Mouse (Mus musculus): ENCODE results near the gene Ociad2. TPM values are rescaled to one million over a fixed set of nuclear protein-coding genes. Genes with fewer than 3 reads are reported as not detected.
A peak's percentile ranks its signal among the peaks of the same experiment; 100 is the strongest.

Gene Ociad2
- polyA plus RNA-seq, 1 experiment from 2014 or later: 18.3 TPM

GRCm38 (mm10) chr5:73360240-73360639 lies 19.4 kb upstream of the Ociad2 start:
- no peaks in the 10 kb centered on the region for H3K9me3 ChIP-seq (ENCODE audit: control insufficient read depth, low read length)
- ATAC-seq (ENCODE audit: low FRiP score, low TSS enrichment) (no peak), DNase-seq (no peak)
- H3K9ac ChIP-seq (replicated peaks; ENCODE audit: low read length): no peak overlapping the region
- WGBS: 30% methylated on average over 12 of the region's 12 CpGs
- H3K4me3 ChIP-seq (replicated peaks; ENCODE audit: low read depth, low read length): no peak overlapping the region
- H3K27me3 ChIP-seq (ENCODE audit: control insufficient read depth, insufficient read depth, low read length): no peaks in the 10 kb centered on the region
- H3K4me1 ChIP-seq (ENCODE audit: control insufficient read depth, insufficient read depth, low read length): no peaks in the 10 kb centered on the region
- peak overlapping the region; percentile 28; the same call in 1 of the 2 replicates for H3K4me2 ChIP-seq (ENCODE audit: low read length)
- no peaks in the 10 kb centered on the region for H3K36me3 ChIP-seq (ENCODE audit: control insufficient read depth, insufficient read depth, low read length)
- H3K27ac ChIP-seq (replicated peaks; ENCODE audit: low read depth, low read length): no peak overlapping the region

- H3K36me3 ChIP-seq (ENCODE audit: control insufficient read depth, insufficient read depth, low read length): no peaks in the 10 kb centered on the region
- 34% methylated on average over 12 of the region's 12 CpGs for WGBS
- peak overlapping the region; percentile 28; the same call in 1 of the 2 replicates for H3K4me2 ChIP-seq (ENCODE audit: low read length)
- H3K4me1 ChIP-seq (ENCODE audit: control insufficient read depth, insufficient read depth, low read length): 0 out of 2 replicates have a peak, but pooled peaks cover 1% of the 10 kb centered on the region
- no peaks in the 10 kb centered on the region for H3K9me3 ChIP-seq (ENCODE audit: control insufficient read depth, low read length)
- DNase-seq (no peak), ATAC-seq (ENCODE audit: low FRiP score, low TSS enrichment) (no peak)
- no peak overlapping the region for H3K4me3 ChIP-seq (replicated peaks; ENCODE audit: low read depth, low read length)
- no peak overlapping the region for H3K9ac ChIP-seq (replicated peaks; ENCODE audit: low read length)
- no peak overlapping the region for H3K27ac ChIP-seq (replicated peaks; ENCODE audit: low read depth, low read length)
- no peaks in the 10 kb centered on the region for H3K27me3 ChIP-seq (ENCODE audit: control insufficient read depth, insufficient read depth, low read length)
Observed at GRCm38 (mm10) chr5:73359752-73360141, 18.9 kb upstream of the Ociad2 start.

DNA sequence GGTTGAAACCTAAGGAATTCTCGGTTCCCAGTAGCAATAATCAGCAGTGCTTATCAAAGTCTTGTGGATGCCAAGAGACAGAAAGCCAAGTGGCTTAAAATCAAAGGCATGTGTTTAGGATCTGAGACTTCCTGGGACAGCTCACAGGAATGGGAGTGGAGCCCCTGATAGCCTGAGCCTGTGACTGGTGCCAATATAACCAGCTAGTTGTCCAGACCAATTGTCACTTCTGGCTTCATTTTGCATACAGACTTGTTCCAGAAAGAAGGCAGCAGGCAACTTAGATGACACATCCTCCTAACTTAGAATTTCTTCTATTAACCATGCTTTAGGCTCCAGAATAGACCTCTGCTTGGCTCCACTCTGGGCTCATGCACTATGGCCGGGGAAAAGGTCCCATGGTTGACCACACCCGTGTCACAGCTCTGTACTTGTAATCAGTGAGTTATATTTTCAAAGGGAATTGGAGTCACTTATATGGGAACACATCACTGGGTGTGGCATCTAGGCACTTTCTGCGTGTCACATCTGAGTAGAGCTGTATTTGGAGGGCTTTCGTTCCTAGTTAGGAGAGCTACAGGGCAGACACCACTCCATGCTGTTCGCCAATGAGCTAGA lies 18.4 kb upstream of the Ociad2 start:
- no peaks in the 10 kb centered on the region for H3K9me3 ChIP-seq (ENCODE audit: control insufficient read depth, low read length)
- no peaks in the 10 kb centered on the region for H3K36me3 ChIP-seq (ENCODE audit: control insufficient read depth, insufficient read depth, low read length)
- no peak overlapping the region for H3K4me2 ChIP-seq (ENCODE audit: low read length)
- DNase-seq (no peak), ATAC-seq (ENCODE audit: low FRiP score, low TSS enrichment) (no peak)
- 0 out of 2 replicates have a peak, but pooled peaks cover 3% of the 10 kb centered on the region for H3K4me1 ChIP-seq (ENCODE audit: control insufficient read depth, insufficient read depth, low read length)
- 85% methylated on average over 6 of the region's 6 CpGs for WGBS
- H3K4me3 ChIP-seq (replicated peaks; ENCODE audit: low read depth, low read length): no peak overlapping the region
- no peaks in the 10 kb centered on the region for H3K27me3 ChIP-seq (ENCODE audit: control insufficient read depth, insufficient read depth, low read length)
- H3K27ac ChIP-seq (replicated peaks; ENCODE audit: low read depth, low read length): no peak overlapping the region
- H3K9ac ChIP-seq (replicated peaks; ENCODE audit: low read length): no peak overlapping the region

DNA sequence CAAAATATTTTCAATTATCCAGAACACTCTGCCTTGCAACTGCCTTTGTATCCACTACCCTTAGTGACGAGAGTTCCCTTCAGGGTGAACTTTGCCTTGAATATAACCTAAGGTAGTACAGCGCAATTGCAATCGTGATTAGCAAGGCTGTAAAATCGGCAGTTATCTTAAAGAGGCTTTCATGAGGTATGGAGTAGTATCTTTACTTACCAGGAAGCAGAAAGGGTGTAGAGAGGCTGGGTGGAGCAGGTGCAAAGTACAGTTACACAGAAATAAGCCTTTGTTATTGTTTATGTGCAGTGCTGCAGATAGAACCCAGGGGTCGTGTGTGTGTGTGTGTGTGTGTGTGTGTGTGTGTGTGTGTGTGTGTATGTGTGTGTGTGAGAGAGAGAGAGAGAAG lies 14.6 kb upstream of the Ociad2 start:
- Histone ChIP-seq H3K4me3 (replicated peaks; ENCODE audit: low read depth, low read length) (no peak overlapping the region), H3K4me1 (ENCODE audit: control insufficient read depth, insufficient read depth, low read length) (peaks cover 11% of the 10 kb centered on the region; the same call in 1 of the 2 replicates), H3K27ac (replicated peaks; ENCODE audit: low read depth, low read length) (no peak overlapping the region), H3K36me3 (ENCODE audit: control insufficient read depth, insufficient read depth, low read length) (no peaks in the 10 kb centered on the region), H3K9me3 (ENCODE audit: control insufficient read depth, low read length) (no peaks in the 10 kb centered on the region), H3K4me2 (ENCODE audit: low read length) (no peak overlapping the region), H3K27me3 (ENCODE audit: control insufficient read depth, insufficient read depth, low read length) (no peaks in the 10 kb centered on the region), H3K9ac (replicated peaks; ENCODE audit: low read length) (no peak overlapping the region)
- DNase-seq: no peak
- 69% methylated on average over 5 of the region's 5 CpGs for WGBS
- ATAC-seq (ENCODE audit: low FRiP score, low TSS enrichment): no peak

GRCm38 (mm10) chr5:73353978-73354377 lies 13.2 kb upstream of the Ociad2 start:
- DNase-seq: no peak
- Histone ChIP-seq H3K4me1 (ENCODE audit: control insufficient read depth, insufficient read depth, low read length) (peaks cover 11% of the 10 kb centered on the region; the same call in 1 of the 2 replicates), H3K36me3 (ENCODE audit: control insufficient read depth, insufficient read depth, low read length) (no peaks in the 10 kb centered on the region), H3K4me3 (replicated peaks; ENCODE audit: low read depth, low read length) (no peak overlapping the region), H3K27ac (replicated peaks; ENCODE audit: low read depth, low read length) (no peak overlapping the region), H3K27me3 (ENCODE audit: control insufficient read depth, insufficient read depth, low read length) (no peaks in the 10 kb centered on the region), H3K4me2 (ENCODE audit: low read length) (no peak overlapping the region), H3K9me3 (ENCODE audit: control insufficient read depth, low read length) (no peaks in the 10 kb centered on the region), H3K9ac (replicated peaks; ENCODE audit: low read length) (no peak overlapping the region)
- 43% methylated on average over 3 of the region's 3 CpGs for WGBS
- no peak for ATAC-seq (ENCODE audit: low FRiP score, low TSS enrichment)

GRCm38 (mm10) chr5:73353519-73353918 lies 12.7 kb upstream of the Ociad2 start:
- Histone ChIP-seq H3K9me3 (ENCODE audit: control insufficient read depth, low read length) (no peaks in the 10 kb centered on the region), H3K9ac (replicated peaks; ENCODE audit: low read length) (no peak overlapping the region), H3K27ac (replicated peaks; ENCODE audit: low read depth, low read length) (no peak overlapping the region), H3K27me3 (ENCODE audit: control insufficient read depth, insufficient read depth, low read length) (no peaks in the 10 kb centered on the region), H3K36me3 (ENCODE audit: control insufficient read depth, insufficient read depth, low read length) (no peaks in the 10 kb centered on the region), H3K4me3 (replicated peaks; ENCODE audit: low read depth, low read length) (no peak overlapping the region), H3K4me2 (ENCODE audit: low read length) (no peak overlapping the region), H3K4me1 (ENCODE audit: control insufficient read depth, insufficient read depth, low read length) (peaks cover 11% of the 10 kb centered on the region; the same call in 1 of the 2 replicates)
- WGBS: 54% methylated on average over 7 of the region's 7 CpGs
- peak; percentile 64 for DNase-seq
- no peak for ATAC-seq (ENCODE audit: low FRiP score, low TSS enrichment)

DNA sequence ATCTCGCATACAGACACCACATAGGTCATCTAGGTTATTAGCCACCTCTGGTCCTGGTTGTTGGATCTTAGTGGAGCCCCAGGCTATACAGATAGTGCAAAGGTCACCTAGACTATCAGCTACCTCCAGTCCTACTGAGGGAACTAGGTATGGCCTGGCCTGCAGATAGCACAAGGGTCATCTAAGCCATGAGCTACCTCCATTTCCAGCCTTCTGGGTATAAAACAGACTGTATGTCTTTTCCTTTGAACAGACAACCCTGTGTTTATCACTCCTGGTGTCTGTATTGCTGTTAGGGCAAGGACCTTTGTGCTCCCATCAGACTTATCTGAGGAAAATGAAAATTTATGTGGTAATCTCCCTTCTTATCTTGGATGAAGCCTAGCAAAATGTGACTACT lies 11.0 kb upstream of the Ociad2 start:
- Histone ChIP-seq H3K9me3 (ENCODE audit: control insufficient read depth, low read length) (no peaks in the 10 kb centered on the region), H3K27me3 (ENCODE audit: control insufficient read depth, insufficient read depth, low read length) (no peaks in the 10 kb centered on the region), H3K27ac (replicated peaks; ENCODE audit: low read depth, low read length) (no peak overlapping the region), H3K9ac (replicated peaks; ENCODE audit: low read length) (no peak overlapping the region), H3K36me3 (ENCODE audit: control insufficient read depth, insufficient read depth, low read length) (no peaks in the 10 kb centered on the region), H3K4me3 (replicated peaks; ENCODE audit: low read depth, low read length) (no peak overlapping the region), H3K4me1 (ENCODE audit: control insufficient read depth, insufficient read depth, low read length) (peaks cover 11% of the 10 kb centered on the region; the same call in 1 of the 2 replicates), H3K4me2 (ENCODE audit: low read length) (no peak overlapping the region)
- ATAC-seq (ENCODE audit: low FRiP score, low TSS enrichment): no peak
- DNase-seq: no peak
- 95% methylated on average over 1 of the region's 1 CpGs for WGBS

- no peaks in the 10 kb centered on the region for H3K27me3 ChIP-seq (ENCODE audit: control insufficient read depth, insufficient read depth, low read length)
- H3K4me3 ChIP-seq (replicated peaks; ENCODE audit: low read depth, low read length): no peak overlapping the region
- no peak overlapping the region for H3K9ac ChIP-seq (replicated peaks; ENCODE audit: low read length)
- ATAC-seq (ENCODE audit: low FRiP score, low TSS enrichment) (no peak), DNase-seq (no peak)
- H3K36me3 ChIP-seq (ENCODE audit: control insufficient read depth, insufficient read depth, low read length): no peaks in the 10 kb centered on the region
- 25% methylated on average over 5 of the region's 5 CpGs for WGBS
- no peak overlapping the region for H3K4me2 ChIP-seq (ENCODE audit: low read length)
- H3K27ac ChIP-seq (replicated peaks; ENCODE audit: low read depth, low read length): no peak overlapping the region
- peaks cover 11% of the 10 kb centered on the region; the same call in 1 of the 2 replicates for H3K4me1 ChIP-seq (ENCODE audit: control insufficient read depth, insufficient read depth, low read length)
- H3K9me3 ChIP-seq (ENCODE audit: control insufficient read depth, low read length): no peaks in the 10 kb centered on the region
Observed at GRCm38 (mm10) chr5:73349514-73349913, 8.7 kb upstream of the Ociad2 start.

DNA sequence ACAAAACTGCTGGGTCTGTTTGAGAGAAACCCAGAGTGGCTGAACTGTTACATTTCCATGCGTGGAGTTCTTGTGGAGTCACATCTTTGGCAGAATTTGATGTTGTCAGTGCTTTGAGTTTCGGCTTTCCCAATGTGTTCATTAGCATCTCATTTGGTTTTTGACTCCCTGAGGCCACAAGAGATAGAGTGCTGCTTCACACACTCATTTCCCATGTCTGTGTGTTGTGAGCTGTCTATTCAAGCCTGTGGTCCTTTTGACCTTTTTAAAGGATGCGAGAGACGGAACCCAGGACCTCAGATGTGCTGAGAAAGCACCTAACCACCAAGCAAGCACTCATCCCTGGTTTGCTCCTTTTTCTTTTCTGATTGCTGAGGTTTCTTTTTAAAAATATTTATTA lies 4.4 kb upstream of the Ociad2 start:
- H3K9me3 ChIP-seq (ENCODE audit: control insufficient read depth, low read length): no peaks in the 10 kb centered on the region
- H3K4me3 ChIP-seq (replicated peaks; ENCODE audit: low read depth, low read length): no peak overlapping the region
- ATAC-seq (ENCODE audit: low FRiP score, low TSS enrichment) (no peak), DNase-seq (no peak)
- WGBS: 65% methylated on average over 4 of the region's 4 CpGs
- H3K36me3 ChIP-seq (ENCODE audit: control insufficient read depth, insufficient read depth, low read length): no peaks in the 10 kb centered on the region
- H3K4me2 ChIP-seq (ENCODE audit: low read length): no peak overlapping the region
- H3K9ac ChIP-seq (replicated peaks; ENCODE audit: low read length): no peak overlapping the region
- H3K27me3 ChIP-seq (ENCODE audit: control insufficient read depth, insufficient read depth, low read length): no peaks in the 10 kb centered on the region
- peaks cover 6% of the 10 kb centered on the region; the same call in 1 of the 2 replicates for H3K4me1 ChIP-seq (ENCODE audit: control insufficient read depth, insufficient read depth, low read length)
- no peak overlapping the region for H3K27ac ChIP-seq (replicated peaks; ENCODE audit: low read depth, low read length)

Measured in midbrain, embryonic 14.5 days (tissue).